Mouse (Mus musculus): ENCODE measurements around the gene Cdk14.

GRCm38 (mm10) chr5:5297222-5297621 is 122.9 kb downstream of the Cdk14 start:
- TF ChIP-seq EP300 (IDR thresholded peaks at IDR 0.05; ENCODE audit: insufficient read depth, low read depth, low read length) (no peak), CTCF (IDR thresholded peaks at IDR 0.05; ENCODE audit: low read depth, low read length) (no peak), POLR2A (IDR thresholded peaks at IDR 0.05; ENCODE audit: insufficient read depth, low read length) (no peak)
